Mouse (Mus musculus): ENCODE data around the gene Armc5.

Gene Armc5

DNA sequence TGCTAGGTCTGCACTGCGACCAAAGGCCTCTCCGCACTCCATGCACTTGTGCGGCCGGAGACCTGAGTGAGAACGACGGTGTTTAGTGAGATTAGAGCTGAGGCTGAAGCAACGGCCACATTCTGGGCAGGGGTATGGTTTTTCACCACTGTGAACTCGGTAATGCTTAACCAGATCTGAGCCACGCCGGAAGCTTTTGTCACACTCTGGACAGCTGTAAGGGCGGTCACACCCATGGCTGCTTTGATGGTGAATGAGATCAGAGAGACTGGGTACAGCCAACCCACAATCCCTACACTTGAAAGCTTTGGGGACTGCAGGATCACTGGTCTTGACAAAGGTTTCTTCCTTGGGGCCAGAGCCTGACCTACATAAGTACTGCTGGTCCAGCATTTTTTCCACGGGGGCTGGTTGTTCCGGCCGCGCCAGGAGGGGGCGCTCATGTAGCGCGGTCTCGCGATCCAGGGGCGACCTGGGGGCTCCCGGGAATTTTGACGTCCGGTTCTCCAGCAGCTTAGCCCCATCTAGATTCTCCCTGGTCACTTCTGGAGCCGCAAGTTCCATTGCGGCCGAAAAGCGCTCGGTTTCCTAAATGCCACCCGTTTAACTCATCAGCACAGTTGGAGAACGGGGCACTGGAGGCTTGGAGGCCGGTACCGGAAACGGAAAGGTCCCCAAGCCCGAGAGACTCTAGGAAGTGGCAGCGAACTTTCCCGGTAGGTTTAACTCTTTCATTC is at the start of gene Armc5:
Gene Armc5 (plus strand): TSS at position 487 of the 737 bp plus-strand sequence.
- DNase-seq (ENCODE audit: low spot score) = peak; percentile 67

DNA sequence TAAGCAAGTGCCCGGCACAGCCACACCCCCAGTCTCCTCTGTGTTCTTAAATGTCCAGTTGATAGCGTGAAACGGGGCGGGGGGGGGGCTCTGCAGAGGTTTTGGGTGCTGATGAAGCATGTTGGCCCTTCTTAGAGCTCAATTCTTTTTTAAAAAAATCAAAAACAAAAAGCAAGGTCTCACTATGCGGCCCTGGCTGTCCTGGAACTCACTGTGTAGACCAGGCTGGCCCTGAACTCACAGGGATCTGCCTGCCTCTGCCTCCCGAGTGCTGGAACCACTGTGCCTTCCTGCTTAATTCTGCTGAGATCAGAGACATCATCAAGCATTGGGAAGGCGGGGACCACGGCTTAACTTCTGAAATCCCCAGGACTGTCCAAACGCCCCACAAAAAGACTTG is 35.5 kb upstream of the Armc5 start:
- DNase-seq (ENCODE audit: low spot score) = no peak

DNA sequence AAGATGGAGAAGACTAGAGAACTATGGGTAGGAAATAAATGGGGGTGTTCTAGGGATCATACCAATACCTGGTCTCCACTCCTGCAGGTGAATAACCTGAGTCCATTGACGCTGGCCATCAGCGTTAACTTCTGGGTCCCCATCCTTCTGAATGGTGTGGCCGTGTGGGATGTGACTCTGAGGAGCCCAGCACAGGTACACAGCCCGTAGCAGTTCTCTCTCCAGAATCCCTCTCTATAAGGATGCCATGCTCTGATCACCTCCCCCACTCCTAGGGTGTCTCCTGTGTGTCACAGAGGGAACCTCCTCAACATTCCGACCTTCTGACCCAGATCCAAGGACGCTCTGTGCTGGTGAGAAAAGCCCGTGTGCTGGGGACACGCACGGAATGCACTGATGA is 34.1 kb upstream of the Armc5 start:
- no peak for DNase-seq (ENCODE audit: low spot score)

DNA sequence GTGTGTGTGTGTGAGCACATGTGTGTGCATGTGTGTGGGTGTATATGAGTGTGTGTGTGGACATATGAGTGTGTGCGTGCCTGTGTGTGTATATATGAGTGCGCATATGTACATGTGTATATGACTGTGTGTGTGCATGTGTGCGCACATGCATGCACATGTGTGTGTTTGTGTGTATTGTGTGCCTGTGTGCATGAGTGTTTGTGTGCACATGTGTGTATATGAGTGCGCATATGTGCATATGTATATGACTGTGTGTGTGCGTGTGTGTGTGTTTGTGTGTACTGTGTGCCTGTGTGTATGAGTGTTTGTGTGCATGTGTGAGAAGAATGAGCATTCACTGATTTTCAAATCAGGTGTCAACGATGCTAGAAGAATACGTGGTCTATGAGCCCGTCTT is 33.0 kb upstream of the Armc5 start:
- no peak for DNase-seq (ENCODE audit: low spot score)

DNA sequence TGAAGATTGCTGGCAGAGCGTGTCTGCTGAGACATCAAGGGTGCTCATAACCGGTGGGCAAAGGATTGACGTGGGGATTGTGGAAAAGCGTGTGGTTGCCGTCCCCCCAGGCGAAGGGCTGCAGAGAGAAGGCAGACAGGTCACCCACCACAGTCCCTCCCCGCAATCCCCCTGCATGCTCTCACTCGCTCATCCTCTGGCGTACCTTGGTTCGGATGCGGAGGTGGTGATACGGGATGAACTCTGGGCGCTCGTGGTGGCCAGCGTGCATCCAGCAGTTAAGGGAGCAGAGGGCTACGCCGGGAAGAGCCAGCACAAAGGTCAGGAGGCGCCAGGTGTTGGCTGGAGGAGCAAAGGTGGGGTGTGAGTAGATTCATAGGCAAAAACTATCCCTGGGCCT is 31.4 kb upstream of the Armc5 start:
- DNase-seq (ENCODE audit: low spot score) = no peak

DNA sequence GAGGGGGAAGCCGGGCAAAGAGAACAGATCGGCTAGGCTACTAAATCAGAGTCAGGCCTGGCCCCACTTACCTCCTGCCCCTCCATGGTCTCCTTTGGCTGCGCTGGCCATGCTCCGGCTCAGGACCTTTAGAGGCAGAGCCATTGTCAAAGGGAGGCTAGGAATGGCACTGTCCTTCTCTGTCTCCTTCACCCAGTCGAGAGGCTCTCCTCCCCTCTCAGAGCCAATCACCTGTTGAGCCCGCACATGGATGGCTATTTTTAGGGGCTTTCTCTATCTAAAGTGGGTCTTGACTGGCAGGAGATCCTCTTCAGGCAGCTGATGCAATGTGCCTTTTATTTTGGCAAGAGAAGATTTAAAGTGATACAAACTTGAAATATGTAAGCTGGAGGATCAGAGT is 31.0 kb upstream of the Armc5 start, which contains the start of gene Cox6a2:
Gene Cox6a2 (minus strand): TSS at position 236 of the 400 bp plus-strand sequence.
- no peak for DNase-seq (ENCODE audit: low spot score)

DNA sequence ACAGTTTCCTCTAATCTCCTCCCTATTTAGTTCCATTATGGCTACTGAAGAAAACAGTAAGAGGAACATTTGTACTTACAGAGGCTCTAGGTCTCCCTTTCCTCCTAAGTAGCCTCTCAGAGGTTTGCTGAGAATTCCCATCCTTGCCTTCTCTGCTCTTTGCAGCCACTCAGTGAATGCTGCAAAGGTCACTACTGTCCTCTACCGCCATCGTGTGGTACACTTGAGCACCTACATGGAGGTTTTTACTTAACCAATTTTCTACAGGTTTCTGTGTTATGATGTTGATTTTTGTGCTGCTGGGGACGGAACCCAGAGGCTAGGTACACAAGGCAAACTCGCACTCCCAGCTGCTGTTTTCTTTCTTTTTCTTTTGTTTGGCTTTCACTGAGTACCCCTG is 29.0 kb upstream of the Armc5 start:
- no peak for DNase-seq (ENCODE audit: low spot score)

DNA sequence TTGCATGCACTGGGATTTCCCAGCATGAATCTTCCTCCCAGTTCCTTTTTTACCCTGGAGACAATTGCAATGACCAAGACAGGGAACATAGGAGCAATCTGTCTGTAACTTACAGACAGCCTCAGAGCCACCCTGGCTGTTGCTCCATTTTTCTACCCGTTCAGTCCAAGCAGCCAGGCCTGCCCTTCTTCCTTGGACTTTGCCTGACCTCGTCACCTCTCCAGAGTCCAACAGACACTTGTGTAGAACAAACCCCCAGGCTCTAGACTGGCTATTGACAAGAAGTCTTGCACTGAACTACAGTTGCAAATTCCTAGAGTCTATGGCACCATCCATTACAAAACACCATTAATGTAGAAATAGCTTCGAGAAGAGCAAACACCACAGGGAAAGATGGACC is 27.3 kb upstream of the Armc5 start:
- no peak for DNase-seq (ENCODE audit: low spot score)

DNA sequence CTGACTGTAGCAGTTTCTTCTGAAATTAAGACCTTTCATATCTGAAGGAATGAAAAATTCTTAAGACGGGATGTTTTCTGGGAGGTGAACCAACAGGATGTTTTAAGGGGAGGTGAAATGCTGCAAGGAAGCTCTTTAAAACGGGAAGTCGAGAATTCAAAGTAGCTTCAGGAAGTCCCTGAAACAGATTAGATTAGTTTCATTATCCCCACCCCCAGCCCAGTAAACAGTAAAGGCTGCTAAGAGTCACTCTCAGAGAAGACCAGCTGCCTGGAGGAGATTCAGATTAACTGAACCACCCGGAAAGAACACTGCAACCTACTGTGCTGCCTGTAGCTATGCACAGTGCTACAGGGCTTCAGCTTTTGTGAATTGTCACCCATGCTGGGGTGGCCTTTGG is 17.2 kb upstream of the Armc5 start:
- no peak for DNase-seq (ENCODE audit: low spot score)

DNA sequence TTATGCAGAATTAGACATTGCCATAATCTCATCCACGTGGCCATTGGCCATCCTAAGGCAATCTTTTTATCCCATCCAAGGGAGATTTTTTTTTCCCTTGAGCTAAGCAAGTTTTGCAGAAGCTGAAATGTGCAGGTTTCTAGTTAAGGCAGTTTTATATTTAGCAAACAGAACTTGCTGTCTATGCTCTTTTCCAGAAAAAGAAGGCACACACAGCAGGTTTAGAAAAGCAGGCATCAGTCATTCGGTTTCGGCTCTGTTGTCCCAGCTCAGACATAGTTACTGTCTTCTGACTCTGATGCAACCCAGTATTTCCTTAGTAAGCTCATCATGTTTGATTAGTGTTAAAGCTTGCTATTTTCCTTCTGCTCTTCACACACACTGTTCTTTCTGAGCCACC is 16.2 kb upstream of the Armc5 start:
- DNase-seq (ENCODE audit: low spot score) = no peak

DNA sequence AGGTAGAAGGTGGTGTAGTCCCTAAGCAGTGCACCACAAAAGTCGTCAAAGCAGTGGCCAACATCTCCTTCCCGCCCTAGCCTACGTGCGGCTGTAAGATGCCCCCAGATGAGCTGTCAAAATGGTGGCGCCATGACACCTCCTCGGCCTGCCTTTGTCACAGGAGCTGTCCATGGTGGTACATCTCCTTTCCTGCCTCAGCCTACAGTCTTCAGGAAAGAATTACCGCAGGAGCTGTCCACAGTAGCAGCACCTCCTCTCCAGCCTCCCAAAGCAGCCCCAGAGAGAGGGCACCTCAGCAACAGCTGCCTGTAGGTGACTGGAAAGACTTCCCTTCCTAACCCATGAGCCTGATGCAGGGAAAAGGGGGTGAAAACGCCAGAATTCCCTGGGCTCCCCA is 5.4 kb upstream of the Armc5 start:
- no peak for DNase-seq (ENCODE audit: low spot score)

DNA sequence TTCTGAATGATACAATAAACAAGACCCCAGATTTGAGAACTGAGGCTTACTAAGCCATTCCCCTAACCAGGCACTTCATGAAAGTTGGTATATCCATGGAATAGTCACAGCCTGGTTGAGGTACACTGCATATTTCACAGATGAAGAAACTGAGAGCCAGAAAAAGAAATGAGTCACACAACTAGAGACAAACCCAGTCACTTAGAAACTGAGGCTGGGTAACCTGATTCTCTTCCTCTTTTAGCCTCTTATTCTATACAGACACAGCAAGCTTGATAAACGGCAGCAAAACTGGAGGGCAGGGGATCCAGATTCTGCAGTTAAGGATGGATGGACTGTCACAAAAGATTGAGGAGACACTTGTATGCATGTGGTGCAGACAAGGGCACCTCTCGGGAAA is 2.3 kb upstream of the Armc5 start:
- DNase-seq (ENCODE audit: low spot score) = no peak

DNA sequence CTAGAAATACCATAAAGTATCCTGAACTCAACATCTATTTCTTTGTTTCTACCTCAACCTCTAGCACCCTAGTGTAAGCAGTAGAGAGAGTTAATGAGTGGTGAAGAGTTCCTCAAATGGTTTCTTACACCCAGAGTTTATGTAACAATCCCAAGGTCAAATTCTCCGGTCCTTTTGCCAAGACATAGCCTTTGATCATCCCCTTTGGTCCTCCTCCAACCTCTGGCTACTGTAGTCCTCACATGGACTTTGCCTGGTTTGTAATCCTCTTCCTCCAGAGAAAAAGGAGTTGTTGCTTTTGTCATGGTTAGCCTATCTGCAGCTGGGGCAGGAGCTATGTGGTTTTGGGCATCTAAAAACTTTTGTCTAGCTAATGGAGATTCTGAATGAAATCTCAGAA is 1.7 kb upstream of the Armc5 start:
- no peak for DNase-seq (ENCODE audit: low spot score)

DNA sequence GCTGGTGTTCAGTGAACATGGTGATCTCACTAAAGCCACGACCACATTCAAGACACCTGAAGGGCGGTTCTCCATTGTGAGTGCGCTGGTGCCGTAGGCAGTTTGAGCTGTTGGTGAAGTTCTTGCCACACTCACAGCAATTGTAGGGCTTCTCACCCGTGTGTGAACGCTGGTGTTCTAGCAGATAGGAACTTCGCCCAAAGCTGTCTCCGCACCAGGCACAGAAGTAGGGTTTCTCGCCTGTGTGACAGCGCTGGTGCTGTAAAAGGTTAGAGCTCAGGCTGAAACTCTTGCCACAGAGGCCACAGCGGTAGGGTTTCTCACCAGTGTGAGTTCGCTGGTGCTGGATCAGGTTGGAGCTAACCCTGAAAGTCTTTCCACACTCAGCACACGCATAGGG is 716 bp upstream of the Armc5 start:
- DNase-seq (ENCODE audit: low spot score) = no peak

DNA sequence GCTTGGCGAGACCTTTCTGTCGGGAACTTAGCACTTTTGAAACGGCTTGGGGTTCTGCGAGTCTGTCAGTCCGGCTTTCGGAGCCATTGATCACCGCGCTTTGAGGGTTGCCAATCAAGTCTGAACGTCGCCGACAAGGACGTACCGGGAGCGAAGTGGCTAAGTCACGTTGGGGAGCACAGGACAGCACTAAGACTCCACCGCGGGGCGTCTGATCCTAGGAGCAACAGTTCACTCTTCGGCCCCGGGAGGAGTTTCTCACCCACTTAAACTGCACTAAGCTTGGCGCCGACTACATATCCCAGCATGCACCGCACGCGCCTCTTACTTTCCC is 418 bp downstream of the Armc5 start:
- no peak for DNase-seq (ENCODE audit: low spot score)

DNA sequence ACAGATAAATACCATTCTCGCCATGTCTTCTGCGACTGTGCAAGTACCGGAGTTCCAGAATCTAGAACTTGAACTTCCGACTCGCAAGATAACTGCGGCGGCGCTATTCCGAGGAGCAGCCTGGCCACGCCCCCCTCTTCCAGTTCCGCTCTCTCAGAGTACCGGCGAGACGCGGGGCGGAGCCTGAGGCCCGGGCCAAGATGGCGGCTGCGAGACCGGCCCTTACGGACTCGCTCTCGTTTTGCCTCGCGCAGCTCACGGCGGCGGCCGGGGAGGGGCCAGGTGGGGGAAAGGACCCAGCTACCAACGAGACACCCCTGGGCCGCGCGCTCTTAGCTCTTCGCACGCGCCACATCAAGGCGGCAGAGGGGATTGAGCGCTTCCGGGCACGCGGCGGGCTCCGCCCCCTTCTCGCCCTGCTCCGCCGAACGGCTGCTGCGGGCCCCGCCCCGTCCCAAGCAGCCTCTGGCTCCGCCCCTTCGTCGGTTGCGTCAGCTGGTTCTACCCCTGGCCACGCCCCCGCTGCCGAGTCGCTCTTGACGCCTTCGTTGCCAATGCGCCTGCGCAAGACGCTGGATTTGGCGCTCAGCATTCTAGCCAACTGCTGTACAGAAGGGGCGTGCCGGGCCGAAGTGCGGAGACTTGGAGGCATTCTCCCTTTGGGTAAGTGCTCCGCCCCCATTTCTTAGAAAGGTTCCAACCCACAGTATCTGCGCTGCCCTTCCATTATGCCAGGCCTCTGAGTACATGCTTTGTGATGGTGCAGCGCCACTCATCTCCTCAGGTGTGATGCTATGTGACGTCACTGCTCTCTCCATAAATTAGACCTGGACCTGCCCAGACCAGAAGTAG is 1.0 kb downstream of the Armc5 start, which contains the start of gene 9130023H24Rik:
Gene 9130023H24Rik (minus strand): TSS at position 105 of the 852 bp plus-strand sequence.
- DNase-seq (ENCODE audit: low spot score) = peak; percentile 93

DNA sequence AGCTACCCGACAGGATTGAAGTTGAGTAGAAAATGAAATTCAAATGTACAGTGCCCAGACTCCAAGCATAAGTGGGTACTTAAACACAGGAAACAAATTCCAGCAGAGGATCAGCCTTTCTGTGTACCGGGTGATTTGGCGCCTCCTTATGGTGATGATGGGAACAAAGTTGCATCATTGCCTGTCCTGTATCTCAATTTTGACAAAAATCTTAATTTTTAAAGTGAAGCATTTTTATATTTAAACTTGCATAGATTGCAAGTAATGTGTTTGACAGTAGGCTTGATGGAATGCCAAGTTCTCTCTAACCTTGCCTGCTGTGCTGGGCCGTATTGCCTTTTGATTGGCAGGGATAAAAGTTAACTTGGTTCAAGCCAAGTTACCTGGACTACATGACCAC is 1.8 kb downstream of the Armc5 start:
- no peak for DNase-seq (ENCODE audit: low spot score)

DNA sequence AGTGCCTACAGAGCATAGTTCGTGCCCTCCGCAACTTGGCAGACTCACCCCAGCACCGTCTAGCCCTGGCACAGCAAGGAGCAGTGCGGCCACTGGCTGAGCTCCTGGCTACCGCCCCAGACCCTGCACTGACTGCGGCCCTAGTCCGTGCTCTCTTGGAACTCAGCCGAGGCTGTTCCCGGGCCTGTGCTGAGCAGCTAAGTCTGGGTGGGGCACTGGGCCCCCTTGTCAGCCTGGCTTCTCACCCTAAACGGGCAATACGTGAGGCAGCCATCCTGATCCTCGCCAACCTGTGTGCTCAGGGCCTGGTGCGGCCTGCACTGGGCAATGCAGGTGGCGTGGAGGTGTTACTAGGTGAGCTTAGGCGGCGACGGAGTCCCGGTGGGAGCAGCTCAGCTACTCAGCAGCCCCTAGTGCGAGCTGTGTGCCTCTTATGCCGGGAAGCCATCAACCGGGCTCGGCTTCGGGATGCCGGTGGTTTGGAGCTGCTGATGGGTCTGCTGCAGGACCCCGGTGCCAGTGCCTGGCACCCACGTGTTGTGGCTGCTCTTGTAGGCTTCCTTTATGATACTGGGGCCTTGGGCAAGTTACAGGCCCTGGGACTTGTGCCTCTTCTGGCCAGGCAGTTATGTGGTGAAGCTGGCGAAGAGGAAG is 3.1 kb downstream of the Armc5 start:
- no peak for DNase-seq (ENCODE audit: low spot score)

DNA sequence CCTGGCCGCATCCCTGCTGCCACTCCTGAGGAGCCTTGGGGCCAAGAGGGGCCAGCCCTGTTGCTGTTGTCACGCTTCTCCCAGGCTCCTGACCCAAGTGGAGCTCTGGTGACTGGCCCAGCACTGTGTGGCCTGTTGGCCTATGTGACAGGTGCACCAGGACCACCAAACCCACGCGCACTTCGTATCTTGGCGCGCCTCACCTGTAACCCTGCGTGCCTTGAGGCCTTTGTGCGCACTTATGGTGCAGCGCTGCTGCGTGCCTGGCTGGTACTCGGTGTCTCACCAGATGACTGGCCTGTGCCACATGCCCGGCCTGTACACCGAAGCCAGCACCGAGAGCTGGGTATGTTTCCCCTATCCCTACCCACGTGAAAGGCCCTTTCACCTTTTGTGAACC is 5.2 kb downstream of the Armc5 start:
- no peak for DNase-seq (ENCODE audit: low spot score)

DNA sequence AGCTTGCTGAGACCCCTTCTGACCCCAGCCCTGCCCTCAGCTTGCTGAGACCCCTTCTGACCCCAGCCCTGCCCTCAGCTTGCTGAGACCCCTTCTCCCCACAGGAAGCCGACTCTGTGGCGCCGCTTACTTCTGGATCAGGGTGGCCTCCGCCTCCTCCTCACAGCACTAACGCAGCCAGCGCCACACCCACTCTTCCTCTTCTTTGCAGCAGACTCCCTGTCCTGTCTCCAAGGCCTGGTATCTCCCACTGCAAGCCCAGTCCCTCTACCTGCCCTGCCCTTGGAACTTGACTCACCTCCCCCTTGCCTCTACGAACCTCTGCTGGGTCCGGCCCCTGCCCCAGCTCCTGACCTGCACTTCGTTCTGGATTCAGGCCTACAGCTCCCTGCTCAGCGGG is 6.8 kb downstream of the Armc5 start:
- no peak for DNase-seq (ENCODE audit: low spot score)

DNA sequence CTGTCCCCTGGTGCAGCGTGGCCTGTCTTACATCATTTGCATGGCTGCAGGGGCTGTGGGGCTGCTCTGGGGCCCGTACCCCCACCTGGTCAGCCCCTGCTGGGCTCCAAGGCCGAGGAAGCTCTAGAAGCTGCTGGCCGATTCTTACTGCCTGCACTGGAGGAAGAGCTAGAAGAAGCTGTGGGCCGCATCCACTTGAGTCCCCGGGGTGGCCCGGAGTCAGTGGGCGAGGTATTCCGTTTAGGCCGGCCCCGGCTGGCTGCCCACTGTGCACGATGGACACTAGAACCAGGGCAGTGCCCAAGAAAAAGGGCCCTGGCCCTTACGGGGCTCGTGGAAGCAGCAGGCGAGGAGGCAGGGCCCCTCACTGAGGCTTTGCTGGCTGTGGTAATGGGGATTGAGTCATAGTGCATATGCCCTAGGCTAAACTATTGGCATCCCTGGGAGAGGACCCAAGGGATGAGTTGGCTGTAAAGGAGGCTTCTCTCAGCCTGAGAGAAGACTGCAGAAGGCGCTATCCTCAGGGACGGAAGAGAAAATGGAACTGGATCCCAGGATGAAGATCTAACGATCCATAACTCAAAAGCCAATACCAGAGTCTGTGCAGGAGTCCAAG is 7.4 kb downstream of the Armc5 start:
- no peak for DNase-seq (ENCODE audit: low spot score)

DNA sequence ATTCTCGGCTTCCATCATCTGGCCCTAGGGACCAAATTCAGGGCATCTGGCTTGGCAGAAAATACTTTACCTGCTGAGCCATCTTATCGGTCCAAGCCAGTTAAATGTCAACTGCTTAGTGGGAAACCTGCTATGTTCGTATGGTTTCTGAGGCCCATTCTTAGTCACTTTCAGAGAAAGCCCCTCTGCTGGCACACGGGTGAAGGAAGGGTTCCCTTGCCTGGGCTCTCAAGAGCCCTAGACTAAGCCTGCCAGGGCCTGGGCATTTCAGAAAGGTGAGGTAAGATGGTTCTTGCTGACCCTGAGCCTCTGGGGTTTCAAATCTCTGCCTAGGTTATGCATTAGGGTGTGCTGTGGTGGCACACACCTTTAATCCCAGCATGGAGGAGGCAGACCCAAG is 8.4 kb downstream of the Armc5 start:
- no peak for DNase-seq (ENCODE audit: low spot score)
